Mouse (Mus musculus): Measurements from ENCODE around the gene H2-Ob. TPM values are rescaled to one million over a fixed set of nuclear protein-coding genes. Genes with fewer than 3 reads are reported as not detected.

The H2-Ob gene
- polyA plus RNA-seq, 1 experiment: 72.2 TPM

GRCm38 (mm10) chr17:34301670-34302190 lies 63.0 kb downstream of the H2-Ob start:
- Histone ChIP-seq H3K4me3 (replicated peaks; ENCODE audit: control insufficient read depth, low read depth, low read length) (no peak overlapping the region), H3K4me1 (ENCODE audit: control insufficient read depth, insufficient read depth, low read length) (peaks cover 1% of the 10 kb centered on the region; the same call in 1 of the 2 replicates), H3K27ac (ENCODE audit: control insufficient read depth, insufficient read depth, low read depth, low read length, poor library complexity) (peak overlapping the region; percentile 33)
- TF ChIP-seq CTCF (IDR thresholded peaks at IDR 0.05; ENCODE audit: control insufficient read depth, insufficient read depth, low read length) (no peak), POLR2A (IDR thresholded peaks at IDR 0.05; ENCODE audit: borderline replicate concordance, control insufficient read depth, low read depth, low read length) (no peak)
- WGBS: 86% methylated on average over 4 of the region's 4 CpGs

GRCm38 (mm10) chr17:34303789-34304188 lies 65.1 kb downstream of the H2-Ob start:
- H3K27ac ChIP-seq (ENCODE audit: control insufficient read depth, insufficient read depth, low read depth, low read length, poor library complexity): no peak overlapping the region
- H3K4me3 ChIP-seq (replicated peaks; ENCODE audit: control insufficient read depth, low read depth, low read length): no peak overlapping the region
- no peak for TF ChIP-seq POLR2A (IDR thresholded peaks at IDR 0.05; ENCODE audit: borderline replicate concordance, control insufficient read depth, low read depth, low read length)
- TF ChIP-seq CTCF (IDR thresholded peaks at IDR 0.05; ENCODE audit: control insufficient read depth, insufficient read depth, low read length): no peak
- H3K4me1 ChIP-seq (ENCODE audit: control insufficient read depth, insufficient read depth, low read length): peaks cover 1% of the 10 kb centered on the region; the same call in 1 of the 2 replicates
- 90% methylated on average over 2 of the region's 2 CpGs for WGBS

Other genes starting within 250 kb of the H2-Ob start
- 698 and 1,240 TPM in 2 replicates for gene H2-K1, start 238.6 kb upstream of the H2-Ob start, polyA plus RNA-seq (2011; ENCODE audit: insufficient read depth, insufficient read length, low replicate concordance, missing spikeins)
- gene Ring1, start 214.2 kb upstream of the H2-Ob start, polyA plus RNA-seq (2011; ENCODE audit: insufficient read depth, insufficient read length, low replicate concordance, missing spikeins): 9.0 and 35.7 TPM in 2 replicates
- gene H2-Ke6, start 210.8 kb upstream of the H2-Ob start, polyA plus RNA-seq (2011; ENCODE audit: insufficient read depth, insufficient read length, low replicate concordance, missing spikeins): 120 and 165 TPM in 2 replicates
- gene Slc39a7, start 207.2 kb upstream of the H2-Ob start, polyA plus RNA-seq (2011; ENCODE audit: insufficient read depth, insufficient read length, low replicate concordance, missing spikeins): 51.4 and 84.6 TPM in 2 replicates
- gene Rxrb, start 207.1 kb upstream of the H2-Ob start, polyA plus RNA-seq (2011; ENCODE audit: insufficient read depth, insufficient read length, low replicate concordance, missing spikeins): 36.0 and 70.9 TPM in 2 replicates
- gene Col11a2, start 199.5 kb upstream of the H2-Ob start, polyA plus RNA-seq (2011; ENCODE audit: insufficient read depth, insufficient read length, low replicate concordance, missing spikeins): 10.7 and 12.6 TPM in 2 replicates
- 3.9 and 6.3 TPM in 2 replicates for gene H2-Oa, start 146.6 kb upstream of the H2-Ob start, polyA plus RNA-seq (2011; ENCODE audit: insufficient read depth, insufficient read length, low replicate concordance, missing spikeins)
- gene H2-DMa, start 119.4 kb upstream of the H2-Ob start, polyA plus RNA-seq (2011; ENCODE audit: insufficient read depth, insufficient read length, low replicate concordance, missing spikeins): 14.2 and 38.5 TPM in 2 replicates
- 118 and 172 TPM in 2 replicates for gene Brd2, start 116.3 kb upstream of the H2-Ob start, polyA plus RNA-seq (2011; ENCODE audit: insufficient read depth, insufficient read length, low replicate concordance, missing spikeins)
- 24.3 and 38.9 TPM in 2 replicates for gene H2-DMb2, start 95.6 kb upstream of the H2-Ob start, polyA plus RNA-seq (2011; ENCODE audit: insufficient read depth, insufficient read length, low replicate concordance, missing spikeins)
- 42.1 and 59.8 TPM in 2 replicates for gene H2-DMb1, start 85.8 kb upstream of the H2-Ob start, polyA plus RNA-seq (2011; ENCODE audit: insufficient read depth, insufficient read length, low replicate concordance, missing spikeins)
- 34.1 and 55.9 TPM in 2 replicates for gene Tap1, start 51.4 kb upstream of the H2-Ob start, polyA plus RNA-seq (2011; ENCODE audit: insufficient read depth, insufficient read length, low replicate concordance, missing spikeins)
- 111 and 156 TPM in 2 replicates for gene Psmb9, start 51.1 kb upstream of the H2-Ob start, polyA plus RNA-seq (2011; ENCODE audit: insufficient read depth, insufficient read length, low replicate concordance, missing spikeins)
- gene Psmb8, start 41.2 kb upstream of the H2-Ob start, polyA plus RNA-seq (2011; ENCODE audit: insufficient read depth, insufficient read length, low replicate concordance, missing spikeins): 35.3 and 68.8 TPM in 2 replicates
- gene Tap2, start 35.4 kb upstream of the H2-Ob start, polyA plus RNA-seq (2011; ENCODE audit: insufficient read depth, insufficient read length, low replicate concordance, missing spikeins): 50.7 and 54.8 TPM in 2 replicates
- gene H2-Ab1, start 18.8 kb downstream of the H2-Ob start, polyA plus RNA-seq (2011; ENCODE audit: insufficient read depth, insufficient read length, low replicate concordance, missing spikeins): 73.7 and 175 TPM in 2 replicates
- gene H2-Aa, start 48.9 kb downstream of the H2-Ob start, polyA plus RNA-seq (2011; ENCODE audit: insufficient read depth, insufficient read length, low replicate concordance, missing spikeins): 65.0 and 143 TPM in 2 replicates
- gene H2-Eb1, start 67.0 kb downstream of the H2-Ob start, polyA plus RNA-seq (2011; ENCODE audit: insufficient read depth, insufficient read length, low replicate concordance, missing spikeins): 32.6 and 82.7 TPM in 2 replicates
- gene H2-Eb2, start 86.8 kb downstream of the H2-Ob start, polyA plus RNA-seq (2011; ENCODE audit: insufficient read depth, insufficient read length, low replicate concordance, missing spikeins): 0.29 and 0.60 TPM in 2 replicates
- gene Btnl2, start 115.9 kb downstream of the H2-Ob start, polyA plus RNA-seq (2011; ENCODE audit: insufficient read depth, insufficient read length, low replicate concordance, missing spikeins): 1.1 and 1.8 TPM in 2 replicates
- not detected in 2 replicates for gene Btnl1, start 138.2 kb downstream of the H2-Ob start, polyA plus RNA-seq (2011; ENCODE audit: insufficient read depth, insufficient read length, low replicate concordance, missing spikeins)
- 0.92 and 3.7 TPM in 2 replicates for gene BC051142, start 159.9 kb downstream of the H2-Ob start, polyA plus RNA-seq (2011; ENCODE audit: insufficient read depth, insufficient read length, low replicate concordance, missing spikeins)
- 0.65 and 1.2 TPM in 2 replicates for gene Btnl4, start 238.4 kb downstream of the H2-Ob start, polyA plus RNA-seq (2011; ENCODE audit: insufficient read depth, insufficient read length, low replicate concordance, missing spikeins)

Measured in bone marrow, adult 2 months (tissue).